Mouse (Mus musculus) stomach, postnatal 0 days (tissue): ENCODE measurements at regions not wholly inside any gene's neighbourhood (a gene's known extent, or its start where the extent isn't known, plus 50 kb on each side); places are given as distances from the start of the nearest gene placed in this dataset.

Source experiments
- CTCF ChIP-seq: IDR thresholded peaks from 2 replicates; pipeline ENCODE4 v1.5.1; 2016; ENCODE audit warnings: antibody characterized with exemption, low read depth, mild to moderate bottlenecking, moderate library complexity
- EP300 ChIP-seq: optimal IDR thresholded peaks from 2 replicates; pipeline ENCODE3; 2016; ENCODE audit warnings: antibody characterized with exemption

DNA sequence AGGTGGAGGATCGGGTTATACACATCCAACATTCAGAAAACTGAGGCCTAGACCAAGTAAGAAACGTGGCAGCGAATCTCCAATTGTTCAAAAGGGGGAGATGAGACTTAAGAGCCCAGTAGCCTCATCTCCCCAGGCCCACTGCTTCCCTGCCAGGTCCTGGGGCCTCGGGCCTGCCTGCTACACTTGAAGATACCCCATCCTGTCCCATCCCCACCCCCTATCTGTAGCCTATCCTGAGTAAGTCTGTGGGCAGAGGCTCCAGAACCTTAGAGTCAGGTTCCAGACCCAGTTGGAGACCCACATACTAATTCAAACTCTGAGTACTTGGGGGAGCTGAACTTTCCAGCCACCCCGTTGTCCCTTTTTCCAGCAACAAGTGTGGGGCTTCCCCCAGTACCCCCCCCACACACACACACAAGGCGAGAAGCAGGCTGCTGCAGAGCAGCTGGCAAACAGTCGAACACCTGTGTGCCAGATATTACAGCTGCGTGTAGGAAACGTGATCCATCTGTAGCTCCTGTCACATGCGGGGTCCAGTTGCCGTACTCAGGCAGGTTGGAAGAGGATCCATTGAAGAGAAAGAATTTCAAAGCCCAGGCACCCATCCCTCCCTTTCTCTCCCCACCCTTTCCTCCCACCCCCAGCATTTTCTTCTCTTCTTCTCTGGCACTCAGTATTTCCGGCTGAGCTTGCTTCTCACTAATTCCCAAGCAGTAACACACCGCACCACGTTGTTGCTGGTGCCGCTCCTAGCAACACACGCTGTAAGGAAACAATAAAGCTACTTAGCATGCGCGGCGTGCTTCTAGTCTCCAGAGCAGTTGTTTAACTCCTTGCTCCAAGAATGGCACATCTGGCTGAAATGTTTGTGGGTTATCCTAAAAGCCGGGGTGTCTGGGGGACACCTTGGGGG lies 89.4 kb upstream of the 1700016C15Rik start:
- no peak for TF ChIP-seq CTCF
- TF ChIP-seq EP300 = no peak
